Mouse (Mus musculus) MEL (cell line): ENCODE results near the gene Prr15l. TPM values are rescaled to one million over a fixed set of nuclear protein-coding genes. Genes with fewer than 3 reads are reported as not detected.
A peak's percentile ranks its signal among the peaks of the same experiment; 100 is the strongest.

ENCODE experiments used
- DNase-seq: peaks from one replicate; pipeline ENCODE4 v3.0.0; 2011; ENCODE audit warnings: low read depth, low spot score
- H3K27ac ChIP-seq: 2 replicates; pipeline ENCODE4 v1.5.1; 2012; ENCODE audit warnings: low read depth, mild to moderate bottlenecking, control low read depth, low read length, moderate library complexity; ENCODE audit not compliant: control insufficient read depth
- H3K27me3 ChIP-seq, 2 experiments: fragments of 150-350 bp in 1 of 2; sonication (generic) in 1 of 2; 2 replicates each; pipeline ENCODE4 v1.6.1; 2012; ENCODE audit warnings: low read length in 2 of 2, mild to moderate bottlenecking in 2 of 2, improper control_type of control experiment in 1 of 2, moderate library complexity in 1 of 2; ENCODE audit not compliant: insufficient read depth in 2 of 2, control insufficient read depth in 1 of 2
- H3K36me3 ChIP-seq, 2 experiments: 2 replicates each; pipeline ENCODE4 v1.6.1; 2012 to 2014; ENCODE audit warnings: low read length in 2 of 2, improper control_type of control experiment in 1 of 2, inconsistent platforms in 1 of 2, mild to moderate bottlenecking in 1 of 2; ENCODE audit not compliant: insufficient read depth in 2 of 2, control insufficient read depth in 1 of 2
- H3K4me1 ChIP-seq, 2 experiments: fragments of 150-350 bp in 1 of 2; sonication (generic) in 1 of 2; 2 replicates each; pipeline ENCODE4 v1.6.1; 2012; ENCODE audit warnings: low read length in 2 of 2, improper control_type of control experiment in 1 of 2, mild to moderate bottlenecking in 1 of 2; ENCODE audit not compliant: insufficient read depth in 2 of 2, control insufficient read depth in 1 of 2
- H3K4me3 ChIP-seq, 2 experiments: fragments of 150-350 bp in 1 of 2; sonication (generic) in 1 of 2; 2 replicates each; pipeline ENCODE4 v1.5.1; 2012; ENCODE audit warnings: low read depth in 2 of 2, low read length in 2 of 2, mild to moderate bottlenecking in 2 of 2, moderate library complexity in 2 of 2, control low read depth in 1 of 2, improper control_type of control experiment in 1 of 2; ENCODE audit not compliant: control insufficient read depth in 1 of 2, insufficient read depth in 1 of 2
- H3K79me2 ChIP-seq: 2 replicates; pipeline ENCODE4 v1.6.1; 2012; ENCODE audit warnings: mild to moderate bottlenecking, low read length, moderate library complexity; ENCODE audit not compliant: control insufficient read depth, poor library complexity, insufficient read depth
- H3K9ac ChIP-seq: 2 replicates; pipeline ENCODE4 v1.6.1; 2012; ENCODE audit warnings: low read depth, mild to moderate bottlenecking, control low read depth, low read length, moderate library complexity; ENCODE audit not compliant: control insufficient read depth, poor library complexity, severe bottlenecking
- H3K9me3 ChIP-seq: fragments of 150-350 bp; sonication (generic); replicated peaks from 2 replicates; pipeline ENCODE4 v1.6.1; 2012; ENCODE audit warnings: mild to moderate bottlenecking, low read length, improper control_type of control experiment, moderate library complexity; ENCODE audit not compliant: insufficient read depth
- CHD1 ChIP-seq: IDR thresholded peaks from 2 replicates; pipeline ENCODE4 v1.6.1; 2012; ENCODE audit warnings: low read depth, mild to moderate bottlenecking, inconsistent platforms, low read length, improper control_type of control experiment
- E2F4 ChIP-seq: IDR thresholded peaks from 2 replicates; pipeline ENCODE4 v1.6.1; 2011; ENCODE audit warnings: low read depth, low read length, improper control_type of control experiment, borderline replicate concordance
- MAFK ChIP-seq: IDR thresholded peaks from 2 replicates; pipeline ENCODE4 v1.6.1; 2011; ENCODE audit warnings: low read depth, mild to moderate bottlenecking, low read length, improper control_type of control experiment, borderline replicate concordance
- MYB ChIP-seq: IDR thresholded peaks from 2 replicates; pipeline ENCODE4 v1.6.1; 2011; ENCODE audit warnings: mild to moderate bottlenecking, low read depth, low read length, improper control_type of control experiment
- MYC ChIP-seq: IDR thresholded peaks from 2 replicates; pipeline ENCODE4 v1.6.1; 2011; ENCODE audit warnings: low read depth, mild to moderate bottlenecking, low read length, improper control_type of control experiment, moderate library complexity
- POLR2A ChIP-seq, 2 experiments: IDR thresholded peaks; 2 replicates each; pipeline ENCODE4 v1.6.1; 2011 to 2012; ENCODE audit warnings: low read length in 2 of 2, mild to moderate bottlenecking in 2 of 2, control low read depth in 1 of 2, improper control_type of control experiment in 1 of 2, low read depth in 1 of 2, moderate library complexity in 1 of 2; ENCODE audit not compliant: control insufficient read depth in 1 of 2, insufficient read depth in 1 of 2, poor library complexity in 1 of 2
- POLR2AphosphoS5 ChIP-seq: IDR thresholded peaks from 2 replicates; pipeline ENCODE4 v1.6.1; 2012; ENCODE audit warnings: low read depth, borderline replicate concordance, mild to moderate bottlenecking, inconsistent platforms, low read length, moderate library complexity, mixed read lengths
- RAD21 ChIP-seq: IDR thresholded peaks from 2 replicates; pipeline ENCODE4 v1.6.1; 2011; ENCODE audit warnings: mild to moderate bottlenecking, low read depth, low read length, improper control_type of control experiment
- TCF12 ChIP-seq: IDR thresholded peaks from 2 replicates; pipeline ENCODE4 v1.6.1; 2014; ENCODE audit warnings: low read depth, mild to moderate bottlenecking, inconsistent platforms, low read length, improper control_type of control experiment, moderate library complexity
- USF1 ChIP-seq: IDR thresholded peaks from 2 replicates; pipeline ENCODE4 v1.6.1; 2014; ENCODE audit warnings: low read depth, mild to moderate bottlenecking, inconsistent platforms, low read length, improper control_type of control experiment, moderate library complexity
- ZC3H11A ChIP-seq: IDR thresholded peaks from 2 replicates; pipeline ENCODE4 v1.6.1; 2012; ENCODE audit warnings: low read depth, mild to moderate bottlenecking, inconsistent platforms, low read length, improper control_type of control experiment
- ZMIZ1 ChIP-seq: IDR thresholded peaks from 2 replicates; pipeline ENCODE4 v1.6.1; 2012; ENCODE audit warnings: low read depth, mild to moderate bottlenecking, inconsistent platforms, low read length, improper control_type of control experiment, moderate library complexity
- ZNF384 ChIP-seq: IDR thresholded peaks from 2 replicates; pipeline ENCODE4 v1.6.1; 2012; ENCODE audit warnings: low read depth, mild to moderate bottlenecking, inconsistent platforms, low read length, improper control_type of control experiment
- polyA plus RNA-seq, 2 experiments: library from polyadenylated mRNA; stranded (reverse) in 1 of 2; unstranded in 1 of 2; fragments of >175 nt in 1 of 2; fragments of >200 nt in 1 of 2; gene quantifications; 2 replicates each; pipeline versions ENCODE4 v1.2.1 to v1.2.4; 2012; ENCODE audit warnings: low replicate concordance in 2 of 2, low read depth in 1 of 2; ENCODE audit not compliant: insufficient read length in 2 of 2, insufficient read depth in 1 of 2, missing spikeins in 1 of 2
- total RNA-seq: library from RNA; depleted of rRNA; stranded (reverse); fragments of 300-350 nt; gene quantifications from 2 replicates; pipeline ENCODE4 v1.2.3, GENCODE M21; 2012

Prr15l gene
- total and polyA plus RNA-seq, 3 experiments: 0.08 to 0.19 TPM; not detected in 1

- no peak for TF ChIP-seq E2F4
Observed at GRCm38 (mm10) chr11:96917415-96917814, 10.5 kb upstream of the Prr15l start (continued).

GRCm38 (mm10) chr11:96919003-96919402, 8.9 kb upstream of the Prr15l start:
- Histone ChIP-seq H3K27me3 (no peaks in the 10 kb centered on the region), H3K4me1 (peaks cover 2 to 19% of the 10 kb centered on the region in 2 experiments; a peak in 3 of 4 replicates), H3K9ac (no peak overlapping the region)

GRCm38 (mm10) chr11:96924861-96925260, 3.0 kb upstream of the Prr15l start:
- Histone ChIP-seq H3K27me3 (no peaks in the 10 kb centered on the region), H3K9ac (no peak overlapping the region), H3K4me3 (no peak overlapping the region), H3K36me3 (peaks cover 0 to 16% of the 10 kb centered on the region in 2 experiments; a peak in 2 of 4 replicates), H3K4me1 (peaks cover 6 to 32% of the 10 kb centered on the region in 2 experiments; a peak in 3 of 4 replicates)
- DNase-seq: peak; percentile 54
- TF ChIP-seq ZMIZ1 (no peak), RAD21 (no peak), TCF12 (no peak)
- TF ChIP-seq, all 39 proteins: peak for 0
- Histone ChIP-seq H3K9me3 (no peaks in the 10 kb centered on the region), H3K27ac (0 out of 2 replicates have a peak overlapping the region, but pooled peaks have one; percentile 7), H3K79me2 (no peaks in the 10 kb centered on the region)

More at GRCm38 (mm10) chr11:96919003-96919402, 8.9 kb upstream of the Prr15l start:
- Histone ChIP-seq H3K27ac (no peak overlapping the region), H3K36me3 (peaks cover 0 to 6% of the 10 kb centered on the region in 2 experiments; a peak in 2 of 4 replicates), H3K79me2 (peaks cover 4% of the 10 kb centered on the region), H3K9me3 (no peaks in the 10 kb centered on the region)
- DNase-seq: no peak
- TF ChIP-seq ZC3H11A (no peak), POLR2A (IDR thresholded peaks at IDR 0.05; ENCODE audit: control insufficient read depth in 1 of 2, insufficient read depth in 1 of 2, low read depth in 1 of 2, low read length in 2 of 2, poor library complexity in 1 of 2) (no peak), ZNF384 (no peak), MAFK (no peak), POLR2AphosphoS5 (no peak), MYC (no peak), MYB (no peak), USF1 (no peak), CHD1 (no peak)
- TF ChIP-seq, all 39 proteins: peak for 0
- no peak overlapping the region for H3K4me3 ChIP-seq
